Mouse (Mus musculus) heart, embryonic 10.5 days (tissue): ENCODE results near the gene Gm28269. TPM values are rescaled to one million over a fixed set of nuclear protein-coding genes. Genes with fewer than 3 reads are reported as not detected.

Experiments
- DNase-seq: peaks from one replicate; pipeline ENCODE4 v3.0.0-alpha.2; 2017; ENCODE audit warnings: low spot score
- H3K27ac ChIP-seq: fragments of 300-500 bp; sonication (generic); 2 replicates; pipeline ENCODE4 v1.5.1; 2016; ENCODE audit warnings: mild to moderate bottlenecking
- H3K27me3 ChIP-seq: fragments of 300-500 bp; sonication (generic); 2 replicates; pipeline ENCODE4 v1.6.1; 2016; ENCODE audit warnings: mild to moderate bottlenecking; ENCODE audit not compliant: poor library complexity, insufficient read depth, severe bottlenecking
- H3K36me3 ChIP-seq: fragments of 300-500 bp; sonication (generic); 2 replicates; pipeline ENCODE4 v1.6.1; 2016; ENCODE audit warnings: mild to moderate bottlenecking, moderate library complexity
- H3K4me1 ChIP-seq: fragments of 300-500 bp; sonication (generic); 2 replicates; pipeline ENCODE4 v1.6.1; 2016; ENCODE audit warnings: mild to moderate bottlenecking
- H3K4me3 ChIP-seq: fragments of 300-500 bp; sonication (generic); 2 replicates; pipeline ENCODE4 v1.5.1; 2016; ENCODE audit warnings: mild to moderate bottlenecking, moderate library complexity
- H3K9me3 ChIP-seq: fragments of 300-500 bp; sonication (generic); 2 replicates; pipeline ENCODE4 v1.6.1; 2016; ENCODE audit warnings: mild to moderate bottlenecking, moderate library complexity
- whole genome bisulfite sequencing: fragments of 180-500 bp; shearing (Covaris S2); methylation state at CpG from one replicate; pipeline ENCODE4 v1.1.7; 2016; 5-methylcytosine and 5-hydroxymethylcytosine counted together
- polyA plus RNA-seq: library from polyadenylated mRNA; unstranded; fragments of >200 nt; fragmentation: Nextera tagmentation; extraction: Ambion mirVana; gene quantifications from 2 replicates; pipeline ENCODE4 v1.2.1, GENCODE M21; 2016

Gene Gm28269
- polyA plus RNA-seq, result not detected in 2 replicates

- Histone ChIP-seq H3K27ac (no peak within 1 kb of the TSS), H3K36me3 (no peaks in the 10 kb centered on the region), H3K9me3 (no peaks in the 10 kb centered on the region), H3K27me3 (no peaks in the 10 kb centered on the region), H3K4me3 (no peak within 1 kb of the TSS), H3K4me1 (no peaks in the 10 kb centered on the region)
- DNase-seq, result no peak
Measured at GRCm38 (mm10) chrX:21744997-21745396, at the start of gene Gm28269. Gene Gm28269 (minus strand): TSS chrX:21745097.

DNA sequence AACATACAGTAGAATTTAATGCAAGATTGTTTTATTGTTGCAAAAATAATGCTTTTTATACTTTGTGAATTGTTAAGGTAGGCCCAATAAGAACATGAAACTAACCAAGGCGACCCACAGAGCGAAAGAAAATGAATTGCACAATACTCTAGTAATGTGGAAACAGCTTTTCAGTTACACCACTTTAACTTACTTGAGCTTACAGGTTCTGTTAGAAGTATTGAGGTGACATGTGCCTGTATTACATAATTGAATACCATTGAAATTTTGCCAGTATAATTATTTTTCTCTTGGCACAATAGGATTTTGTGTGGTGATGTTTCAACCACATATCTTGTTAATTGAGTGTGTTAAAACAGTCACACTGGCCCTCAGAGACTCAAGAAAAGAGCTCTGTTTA lies 28.0 kb downstream of the Gm28269 start:
- Histone ChIP-seq H3K9me3 (no peaks in the 10 kb centered on the region), H3K27me3 (no peaks in the 10 kb centered on the region), H3K36me3 (no peaks in the 10 kb centered on the region), H3K4me3 (no peak overlapping the region), H3K4me1 (no peaks in the 10 kb centered on the region), H3K27ac (no peak overlapping the region)
- no peak for DNase-seq
- 95% methylated on average over 2 of the region's 2 CpGs for WGBS

DNA sequence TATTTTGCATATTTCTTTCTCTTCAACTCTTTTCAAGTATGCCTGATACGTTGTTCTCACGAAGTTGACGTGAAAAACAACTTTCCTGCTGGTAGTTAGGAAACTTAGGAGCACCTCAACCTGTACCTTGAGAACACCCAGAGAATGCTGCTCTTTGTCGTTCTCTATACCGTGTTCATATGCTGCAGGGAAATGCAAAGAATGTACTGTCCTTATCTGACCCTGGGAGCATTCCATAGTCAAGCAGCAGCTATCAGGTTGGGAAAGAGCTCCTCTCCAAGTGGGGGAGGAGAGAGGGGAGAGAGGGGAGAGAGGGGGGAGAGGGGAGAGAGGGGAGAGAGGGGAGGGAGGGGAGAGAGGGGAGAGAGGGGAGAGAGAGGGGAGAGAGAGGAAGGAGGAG lies 29.6 kb downstream of the Gm28269 start:
- H3K4me1 ChIP-seq, result no peaks in the 10 kb centered on the region
- H3K27me3 ChIP-seq, result no peaks in the 10 kb centered on the region
- no peaks in the 10 kb centered on the region for H3K9me3 ChIP-seq
- WGBS, result 48% methylated on average over 5 of the region's 5 CpGs
- DNase-seq, result no peak
- no peak overlapping the region for H3K4me3 ChIP-seq
- H3K27ac ChIP-seq, result no peak overlapping the region
- no peaks in the 10 kb centered on the region for H3K36me3 ChIP-seq

GRCm38 (mm10) chrX:21714829-21715228 lies 30.1 kb downstream of the Gm28269 start, which contains the start of gene Slc6a14:
Gene Slc6a14 (plus strand): TSS chrX:21714896.
- 55% methylated on average over 7 of the region's 7 CpGs for WGBS
- no peaks in the 10 kb centered on the region for H3K9me3 ChIP-seq
- no peak within 1 kb of the TSS for H3K27ac ChIP-seq
- no peaks in the 10 kb centered on the region for H3K27me3 ChIP-seq
- no peak for DNase-seq
- H3K4me1 ChIP-seq, result no peaks in the 10 kb centered on the region
- no peak within 1 kb of the TSS for H3K4me3 ChIP-seq
- H3K36me3 ChIP-seq, result no peaks in the 10 kb centered on the region

DNA sequence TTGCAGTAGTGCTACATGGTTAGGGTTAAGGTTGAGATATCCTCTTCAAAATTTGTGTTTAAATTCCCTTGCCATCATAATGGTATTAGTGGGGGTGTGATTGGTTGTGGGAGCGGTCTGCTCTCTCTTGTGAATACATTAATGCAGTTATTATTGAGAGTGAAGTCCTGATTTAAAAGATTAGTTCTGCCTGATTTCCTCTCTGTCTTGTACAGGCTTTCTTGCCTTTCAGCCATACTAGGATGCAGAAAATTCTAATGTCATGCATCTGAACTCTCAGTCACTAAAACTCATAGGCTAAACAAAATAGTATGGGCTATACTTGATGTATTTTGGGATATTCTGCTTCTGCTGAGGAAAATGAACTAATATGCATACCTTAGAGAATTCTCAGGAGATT lies 40.4 kb downstream of the Gm28269 start:
- Histone ChIP-seq H3K9me3 (no peaks in the 10 kb centered on the region), H3K4me3 (no peak overlapping the region), H3K27me3 (no peaks in the 10 kb centered on the region), H3K4me1 (no peaks in the 10 kb centered on the region), H3K27ac (no peak overlapping the region), H3K36me3 (no peaks in the 10 kb centered on the region)
- no peak for DNase-seq
- 81% methylated on average over 1 of the region's 1 CpGs for WGBS

DNA sequence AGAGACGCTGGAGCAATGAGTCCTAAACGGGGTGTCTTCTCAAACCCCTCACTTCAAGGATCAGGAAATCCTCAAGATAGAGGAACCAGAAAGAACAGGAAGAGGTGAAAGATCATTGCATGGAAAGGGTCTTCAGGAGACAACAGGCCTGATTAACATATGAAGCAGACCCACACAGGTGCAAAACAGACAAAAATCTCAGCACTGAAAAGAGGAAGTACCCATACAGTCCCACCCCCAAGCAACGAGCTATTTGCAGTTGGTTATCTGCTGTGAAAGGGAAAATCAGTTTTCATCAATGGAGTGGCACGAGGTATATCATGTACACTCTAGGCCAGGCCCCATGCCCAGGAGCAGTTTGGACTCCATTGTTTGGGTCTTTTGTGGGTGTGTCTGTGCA lies 43.3 kb downstream of the Gm28269 start:
- DNase-seq, result no peak
- 65% methylated on average over 4 of the region's 4 CpGs for WGBS

GRCm38 (mm10) chrX:21695687-21696086 lies 49.2 kb downstream of the Gm28269 start:
- 83% methylated on average over 3 of the region's 3 CpGs for WGBS
- H3K27ac ChIP-seq, result no peak overlapping the region
- H3K4me1 ChIP-seq, result no peaks in the 10 kb centered on the region
- no peaks in the 10 kb centered on the region for H3K27me3 ChIP-seq
- no peaks in the 10 kb centered on the region for H3K36me3 ChIP-seq
- DNase-seq, result no peak
- no peaks in the 10 kb centered on the region for H3K9me3 ChIP-seq
- no peak overlapping the region for H3K4me3 ChIP-seq

More for the DNA sequence above, 43.3 kb downstream of the Gm28269 start:
- no peaks in the 10 kb centered on the region for H3K9me3 ChIP-seq
- no peak overlapping the region for H3K4me3 ChIP-seq
- no peak overlapping the region for H3K27ac ChIP-seq
- no peaks in the 10 kb centered on the region for H3K27me3 ChIP-seq
- no peaks in the 10 kb centered on the region for H3K36me3 ChIP-seq
- H3K4me1 ChIP-seq, result no peaks in the 10 kb centered on the region

DNA sequence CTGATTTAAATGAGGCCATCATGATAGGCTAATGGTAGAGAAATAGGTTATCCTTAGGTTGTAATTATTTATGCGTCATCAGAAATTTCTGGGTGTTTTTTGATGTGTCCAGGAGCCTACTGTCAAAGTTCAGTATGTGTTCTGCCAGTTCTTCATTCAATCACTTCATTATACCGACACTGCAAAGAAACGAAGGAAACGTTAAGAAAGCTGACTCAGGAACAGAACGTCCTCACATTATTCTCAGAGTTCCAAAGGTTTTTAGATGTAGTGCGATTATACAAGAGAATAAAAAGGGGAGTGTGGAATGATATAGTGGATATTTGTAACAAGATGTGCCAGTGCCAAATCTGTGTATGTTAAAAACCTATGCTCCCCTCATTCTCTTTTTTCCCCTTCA lies 49.7 kb downstream of the Gm28269 start:
- H3K27me3 ChIP-seq, result no peaks in the 10 kb centered on the region
- H3K4me1 ChIP-seq, result no peaks in the 10 kb centered on the region
- no peak overlapping the region for H3K4me3 ChIP-seq
- H3K9me3 ChIP-seq, result no peaks in the 10 kb centered on the region
- H3K36me3 ChIP-seq, result no peaks in the 10 kb centered on the region
- no peak overlapping the region for H3K27ac ChIP-seq
- WGBS, result 76% methylated on average over 6 of the region's 6 CpGs
- DNase-seq, result no peak

Other genes starting within 250 kb of the Gm28269 start
- 0.12 TPM in 1 of 2 replicates, not detected in the other for gene Slc6a14, start 30.2 kb downstream of the Gm28269 start, polyA plus RNA-seq